Mouse (Mus musculus) limb, embryonic 14.5 days (tissue): ENCODE results near the gene N4bp3. TPM values are rescaled to one million over a fixed set of nuclear protein-coding genes. Genes with fewer than 3 reads are reported as not detected.
"Not testable (repeated sequence)": the region's sequence is repeated elsewhere in the genome, so short reads cannot be mapped to it uniquely, and the experiment has no call there.

Experiments used
- ATAC-seq: fragments of 200-750 bp; cut with Nextera tagmentation; 2 replicates; pipeline ENCODE4 v1.8.0; 2017; ENCODE audit warnings: low read depth, moderate number of reproducible peaks, moderate TSS enrichment; ENCODE audit not compliant: low FRiP score
- DNase-seq: peaks from one replicate; pipeline ENCODE4 v3.0.0-alpha.2; 2015; ENCODE audit warnings: low spot score
- H3K27ac ChIP-seq: fragments of 300-500 bp; sonication (generic); replicated peaks from 2 replicates; pipeline ENCODE4 v1.5.1; 2014; ENCODE audit warnings: low read depth, mild to moderate bottlenecking, low read length, moderate library complexity, mixed read lengths
- H3K27me3 ChIP-seq: fragments of 300-500 bp; sonication (generic); 2 replicates; pipeline ENCODE4 v1.6.1; 2014; ENCODE audit warnings: low read length, mixed read lengths; ENCODE audit not compliant: control insufficient read depth, insufficient read depth
- H3K36me3 ChIP-seq: fragments of 300-500 bp; sonication (generic); 2 replicates; pipeline ENCODE4 v1.6.1; 2014; ENCODE audit warnings: mild to moderate bottlenecking, low read length, moderate library complexity, mixed read lengths; ENCODE audit not compliant: control insufficient read depth, insufficient read depth
- H3K4me1 ChIP-seq: fragments of 300-500 bp; sonication (generic); 2 replicates; pipeline ENCODE4 v1.6.1; 2014; ENCODE audit warnings: antibody characterized with exemption, low read length, mixed read lengths; ENCODE audit not compliant: control insufficient read depth, insufficient read depth
- H3K4me2 ChIP-seq: fragments of 300-500 bp; sonication (generic); replicated peaks from 2 replicates; pipeline ENCODE4 v1.6.1; 2014; ENCODE audit warnings: low read depth, mild to moderate bottlenecking, low read length, moderate library complexity; ENCODE audit not compliant: severe bottlenecking
- H3K4me3 ChIP-seq: fragments of 300-500 bp; sonication (generic); replicated peaks from 2 replicates; pipeline ENCODE4 v1.5.1; 2014; ENCODE audit warnings: low read length
- H3K9ac ChIP-seq: fragments of 300-500 bp; sonication (generic); 2 replicates; pipeline ENCODE4 v1.6.1; 2014; ENCODE audit warnings: mild to moderate bottlenecking, low read depth, low read length, moderate library complexity; ENCODE audit not compliant: severe bottlenecking
- H3K9me3 ChIP-seq: fragments of 300-500 bp; sonication (generic); 2 replicates; pipeline ENCODE4 v1.6.1; 2016; ENCODE audit warnings: low read length; ENCODE audit not compliant: control insufficient read depth
- POLR2A ChIP-seq: fragments of 200-500 bp; IDR thresholded peaks from 2 replicates; pipeline ENCODE4 v1.8.0; 2012; ENCODE audit warnings: inconsistent platforms, mild to moderate bottlenecking, moderate library complexity, borderline replicate concordance; ENCODE audit not compliant: insufficient read depth, insufficient read length; ENCODE audit errors: extremely low read depth
- WGBS: fragments of 180-500 bp; shearing (Covaris S2); extraction: QIAGEN DNeasy Blood & Tissue Kit; methylation state at CpG from one replicate; pipeline ENCODE4 v1.1.7; 2014; 5-methylcytosine and 5-hydroxymethylcytosine counted together
- polyA plus RNA-seq, 2 experiments: library from polyadenylated mRNA; depleted of rRNA in 1 of 2; stranded (reverse) in 1 of 2; unstranded in 1 of 2; fragments of >200 nt; fragmentation: Nextera tagmentation in 1 of 2; extraction: Ambion mirVana in 1 of 2; gene quantifications; 2 replicates each; pipeline versions ENCODE4 v1.2.1 to v1.2.3; 2012 to 2014

Gene N4bp3
- polyA plus RNA-seq, 2 experiments: 22.9 to 33.1 TPM

DNA sequence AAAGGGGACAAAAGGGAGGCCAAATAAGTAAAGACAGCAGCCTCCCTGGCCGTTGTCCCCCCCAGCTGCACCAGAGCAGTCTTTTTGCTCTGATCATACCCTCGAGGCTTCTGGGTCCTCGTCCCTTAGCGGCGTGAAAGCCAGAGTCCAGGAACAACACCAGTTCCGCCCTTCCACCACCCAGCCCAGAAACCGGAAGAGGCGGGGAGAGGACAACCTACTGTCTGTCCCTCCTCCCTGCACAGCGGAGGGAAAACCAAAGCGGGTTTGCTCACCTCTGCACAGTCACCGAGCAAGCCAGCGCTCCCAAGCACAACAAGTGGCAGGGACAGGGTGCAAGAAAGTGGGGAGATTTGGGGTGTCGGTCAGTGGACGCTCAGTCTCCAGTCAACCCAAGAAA, 35.0 kb downstream of the N4bp3 start:
- peaks cover 3% of the 10 kb centered on the region for H3K4me1 ChIP-seq
- peak overlapping the region; percentile 53; the same call in 1 of the 2 replicates for H3K27ac ChIP-seq
- no peaks in the 10 kb centered on the region for H3K27me3 ChIP-seq
- H3K4me3 ChIP-seq: peak overlapping the region; percentile 36
- 4% methylated on average over 12 of the region's 14 CpGs for WGBS
- DNase-seq: peak; percentile 60
- H3K9ac ChIP-seq: peak overlapping the region; percentile 57
- H3K4me2 ChIP-seq: peak overlapping the region; percentile 63
- no peaks in the 10 kb centered on the region for H3K9me3 ChIP-seq
- H3K36me3 ChIP-seq: no peaks in the 10 kb centered on the region
- TF ChIP-seq POLR2A: peak; percentile 39; the same call in 1 of the 2 replicates
- peak; percentile 54 for ATAC-seq

DNA sequence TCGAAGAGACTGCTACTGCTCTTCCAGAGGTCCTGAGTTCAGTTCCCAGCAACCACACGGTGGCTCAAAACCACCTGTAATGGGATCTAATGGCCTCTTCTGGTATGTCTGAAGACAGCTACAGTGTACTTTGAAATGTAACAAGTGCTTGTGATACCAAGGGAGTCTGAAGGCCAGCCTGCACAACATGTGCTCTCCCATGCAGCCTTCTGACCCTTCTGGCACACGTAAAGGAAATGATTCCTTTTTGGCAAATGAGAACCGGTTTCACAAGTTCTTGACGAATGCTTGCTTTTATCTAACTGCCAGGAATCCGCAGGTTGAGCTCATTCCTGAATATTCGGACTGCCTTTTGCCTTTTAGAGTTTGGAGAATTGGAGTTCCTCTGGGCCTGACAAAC, 35.5 kb downstream of the N4bp3 start:
- H3K27me3 ChIP-seq: no peaks in the 10 kb centered on the region
- peak overlapping the region; percentile 36 for H3K4me3 ChIP-seq
- no peaks in the 10 kb centered on the region; the same call in 1 of the 2 replicates for H3K4me1 ChIP-seq
- peak; percentile 34 for DNase-seq
- H3K27ac ChIP-seq: 0 out of 2 replicates have a peak overlapping the region, but pooled peaks have one; percentile 53
- no peak for ATAC-seq
- no peak for TF ChIP-seq POLR2A
- peak overlapping the region; percentile 63 for H3K4me2 ChIP-seq
- WGBS: 29% methylated on average over 7 of the region's 7 CpGs
- H3K36me3 ChIP-seq: no peaks in the 10 kb centered on the region
- peak overlapping the region; percentile 57 for H3K9ac ChIP-seq
- no peaks in the 10 kb centered on the region for H3K9me3 ChIP-seq

DNA sequence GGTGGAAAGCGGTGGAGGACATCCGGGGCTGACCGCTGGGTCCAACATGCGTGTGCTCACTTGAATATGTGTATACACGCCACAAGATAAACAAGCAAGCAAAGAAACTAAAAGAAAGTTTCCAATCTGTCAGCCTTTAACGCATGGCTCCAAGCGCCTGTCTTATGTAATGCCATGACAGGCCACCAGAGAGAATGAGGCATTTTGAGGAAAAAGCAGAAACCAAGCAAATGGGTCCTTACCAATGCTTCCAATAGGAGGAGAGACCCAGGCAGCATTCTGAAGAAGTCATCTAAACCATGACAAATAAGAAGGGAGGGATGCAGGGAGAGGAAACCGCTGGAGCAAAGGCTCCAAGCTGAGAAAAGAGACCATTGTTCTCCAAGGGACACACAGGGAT, 36.4 kb downstream of the N4bp3 start:
- no peak overlapping the region for H3K27ac ChIP-seq
- no peak for ATAC-seq
- no peaks in the 10 kb centered on the region for H3K27me3 ChIP-seq
- H3K4me2 ChIP-seq: no peak overlapping the region
- TF ChIP-seq POLR2A: no peak
- no peak overlapping the region for H3K4me3 ChIP-seq
- H3K36me3 ChIP-seq: no peaks in the 10 kb centered on the region
- no peak for DNase-seq
- no peaks in the 10 kb centered on the region; the same call in 1 of the 2 replicates for H3K4me1 ChIP-seq
- no peak overlapping the region for H3K9ac ChIP-seq
- no peaks in the 10 kb centered on the region for H3K9me3 ChIP-seq
- WGBS: 84% methylated on average over 8 of the region's 8 CpGs

DNA sequence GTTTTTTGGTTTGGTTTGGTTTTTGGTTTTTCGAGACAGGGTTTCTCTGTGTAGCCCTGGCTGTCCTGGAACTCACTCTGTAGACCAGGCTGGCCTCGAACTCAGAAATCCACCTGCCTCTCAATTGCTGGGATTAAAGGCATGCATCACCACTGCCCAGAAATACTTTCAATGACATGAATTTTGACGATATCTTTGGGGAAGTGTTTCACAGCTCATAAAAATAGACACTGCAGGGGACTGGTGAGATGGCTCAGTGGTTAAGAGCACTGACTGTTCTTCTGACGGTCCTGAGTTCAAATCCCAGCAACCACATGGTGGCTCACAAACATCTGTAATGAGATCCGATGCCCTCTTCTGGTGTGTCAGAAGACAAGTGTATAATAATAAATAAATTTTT, 40.7 kb downstream of the N4bp3 start:
- not testable (repeated sequence) for H3K9me3 ChIP-seq, H3K27me3 ChIP-seq, H3K4me2 ChIP-seq, H3K27ac ChIP-seq, H3K4me3 ChIP-seq, H3K36me3 ChIP-seq, H3K9ac ChIP-seq, DNase-seq, H3K4me1 ChIP-seq, ATAC-seq
- WGBS: 85% methylated on average over 5 of the region's 5 CpGs

DNA sequence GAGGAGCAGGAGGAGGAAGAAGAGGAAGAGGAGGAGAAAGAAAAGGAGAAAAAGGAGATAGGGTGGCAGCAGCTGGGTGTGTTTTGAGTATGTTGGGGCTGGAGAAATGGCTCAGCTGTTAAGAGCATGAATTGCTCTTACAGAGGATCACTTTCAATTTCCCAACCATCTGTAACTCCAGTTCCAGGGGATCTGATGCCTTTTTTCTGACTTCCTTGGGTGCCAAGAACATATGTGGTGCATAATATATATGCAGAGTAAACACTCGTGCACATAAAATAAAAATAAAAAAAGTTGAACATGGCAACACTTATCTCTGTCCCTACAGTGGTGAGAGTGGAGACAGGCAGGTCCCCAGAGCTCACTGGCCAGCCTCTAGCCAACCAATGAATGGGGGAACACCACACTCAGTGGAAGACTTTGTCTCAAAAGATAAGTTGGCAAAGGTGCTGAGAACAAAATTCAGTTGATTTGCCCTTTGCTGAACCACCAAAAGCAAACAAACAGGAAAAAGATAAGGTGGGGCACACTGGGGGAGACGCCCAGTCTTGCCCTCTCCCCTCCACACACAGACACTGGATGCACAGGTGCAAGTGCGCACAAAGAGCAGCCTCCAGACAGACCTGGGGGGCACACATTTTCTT, 41.3 kb downstream of the N4bp3 start:
- Histone ChIP-seq H3K4me3 (no peak overlapping the region), H3K27ac (no peak overlapping the region), H3K9me3 (no peaks in the 10 kb centered on the region), H3K9ac (no peak overlapping the region), H3K4me1 (peaks cover 9% of the 10 kb centered on the region), H3K4me2 (no peak overlapping the region), H3K27me3 (no peaks in the 10 kb centered on the region), H3K36me3 (peaks cover 13% of the 10 kb centered on the region)
- 85% methylated on average over 3 of the region's 3 CpGs for WGBS
- ATAC-seq (no peak), DNase-seq (no peak)
- no peak for TF ChIP-seq POLR2A
